Mouse (Mus musculus) cortical plate, adult 2 months (tissue): Measurements from ENCODE around the gene Cwc22.

ENCODE experiments used
- CTCF ChIP-seq: fragments of 200-500 bp; IDR thresholded peaks from 2 replicates; pipeline ENCODE4 v1.5.1; 2011; ENCODE audit warnings: mild to moderate bottlenecking, control low read depth, low read length; ENCODE audit not compliant: insufficient read depth; ENCODE audit errors: extremely low read depth
- POLR2A ChIP-seq: fragments of 200-500 bp; IDR thresholded peaks from 2 replicates; pipeline ENCODE4 v1.6.1; 2011; ENCODE audit warnings: mild to moderate bottlenecking, low read length, control low read depth; ENCODE audit not compliant: insufficient read depth; ENCODE audit errors: extremely low read depth

DNA sequence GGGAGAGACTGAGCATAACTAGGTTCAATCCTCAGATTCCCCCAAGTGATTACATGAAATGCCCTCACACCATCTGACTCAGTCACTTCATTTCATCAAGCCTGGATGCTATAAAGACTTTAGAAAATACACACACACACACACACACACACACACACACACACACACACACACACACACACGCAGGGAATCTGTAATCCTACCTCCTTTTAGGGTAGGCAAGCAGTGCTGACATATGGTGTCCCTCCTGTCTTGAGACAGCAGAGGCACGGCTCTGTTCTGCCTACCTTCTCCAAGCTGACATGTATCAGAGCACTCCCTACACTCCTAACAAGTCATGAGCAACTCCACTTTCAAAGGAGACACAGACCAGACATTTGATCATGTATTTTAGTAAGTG lies 32.5 kb downstream of the Cwc22 start:
- TF ChIP-seq CTCF (no peak), POLR2A (no peak)
